Mouse (Mus musculus) kidney, postnatal 36 days (tissue): ENCODE data around the gene Atxn1.

Experiments
- DNase-seq, 2 experiments: peaks; one replicate each; pipeline ENCODE4 v3.0.0; 2021 to 2022; ENCODE audit warnings: mixed read lengths in 2 of 2

The Atxn1 gene

DNA sequence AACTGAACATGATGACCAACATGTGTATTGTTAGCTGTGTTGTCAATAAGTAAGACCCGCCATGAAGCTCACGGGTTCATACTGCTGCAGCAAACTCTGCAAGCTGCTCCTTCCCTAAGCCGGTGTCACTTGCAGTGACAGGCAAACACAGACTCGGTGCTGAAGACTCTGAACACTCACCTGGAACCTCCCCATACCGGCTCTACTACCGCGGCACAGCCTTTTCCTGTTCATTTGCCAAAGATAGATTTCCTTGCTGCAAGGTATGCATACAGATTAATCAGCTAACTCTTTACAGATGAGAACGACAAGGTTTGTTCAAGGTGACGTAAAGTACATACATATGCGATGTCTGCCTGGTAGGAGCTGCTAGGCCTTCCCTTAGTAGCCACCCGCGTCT lies 344.1 kb downstream of the Atxn1 start:
- no peak for DNase-seq

DNA sequence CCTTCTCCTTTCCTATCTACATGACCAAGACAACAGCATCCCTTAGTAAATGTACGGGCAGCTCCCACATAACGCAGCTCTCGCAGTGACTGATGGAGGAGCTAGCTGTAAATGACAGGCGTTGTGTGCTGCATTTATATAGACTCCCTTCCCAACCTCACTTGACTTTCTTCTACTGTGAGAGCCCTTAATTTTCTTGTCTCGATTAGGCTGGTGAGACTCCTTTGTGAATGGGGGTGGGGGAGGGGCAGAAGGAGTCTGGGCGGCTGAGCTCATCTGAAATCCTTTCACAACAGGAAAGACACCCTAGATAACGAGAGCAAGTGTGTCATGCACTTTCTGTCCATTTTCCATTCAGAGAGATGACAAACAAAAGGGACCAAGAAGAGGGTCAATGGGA lies 344.5 kb downstream of the Atxn1 start:
- no peak for DNase-seq

- no peak for DNase-seq
Observed at GRCm38 (mm10) chr13:45617988-45618387, 346.8 kb downstream of the Atxn1 start.

DNA sequence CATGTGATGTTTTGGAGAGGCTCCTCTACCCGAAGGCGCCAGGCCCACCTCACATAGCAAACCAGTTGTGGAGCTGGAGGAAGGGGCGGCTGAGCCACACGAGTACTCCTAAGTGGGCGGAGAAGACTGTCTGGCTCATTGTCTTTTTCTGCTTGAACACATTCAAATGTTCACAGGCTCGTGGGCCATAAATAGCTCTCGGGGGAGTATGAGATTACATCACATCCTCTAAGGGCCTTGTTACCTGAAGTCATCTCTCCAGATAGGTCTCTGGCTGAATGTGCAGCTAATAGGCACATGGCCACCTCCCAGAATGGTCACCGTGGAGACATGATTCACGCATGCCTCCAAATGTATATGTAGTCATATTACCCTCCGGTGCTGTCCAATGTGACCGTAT lies 350.0 kb downstream of the Atxn1 start:
- DNase-seq, result no peak

DNA sequence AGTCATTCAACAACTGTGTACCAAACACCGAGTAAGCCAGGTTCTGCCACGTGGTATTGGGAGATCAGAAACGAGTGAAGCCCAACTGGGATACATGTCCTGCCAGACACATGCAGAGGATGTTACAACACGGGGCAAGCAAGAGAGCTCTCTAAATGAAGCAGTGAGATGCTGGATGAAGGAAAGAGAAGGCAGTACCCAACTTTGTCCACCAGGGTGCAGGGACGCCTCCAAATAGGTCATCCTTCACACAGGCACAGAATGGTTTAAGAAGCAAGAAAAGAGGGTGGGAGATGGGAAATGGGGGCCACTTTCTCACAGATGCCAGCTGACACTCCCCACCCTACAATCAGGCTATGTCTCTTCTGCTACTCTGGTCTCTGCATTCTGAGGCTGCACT lies 351.5 kb downstream of the Atxn1 start:
- DNase-seq, result peak in 1 of 2 experiments; percentile 61

DNA sequence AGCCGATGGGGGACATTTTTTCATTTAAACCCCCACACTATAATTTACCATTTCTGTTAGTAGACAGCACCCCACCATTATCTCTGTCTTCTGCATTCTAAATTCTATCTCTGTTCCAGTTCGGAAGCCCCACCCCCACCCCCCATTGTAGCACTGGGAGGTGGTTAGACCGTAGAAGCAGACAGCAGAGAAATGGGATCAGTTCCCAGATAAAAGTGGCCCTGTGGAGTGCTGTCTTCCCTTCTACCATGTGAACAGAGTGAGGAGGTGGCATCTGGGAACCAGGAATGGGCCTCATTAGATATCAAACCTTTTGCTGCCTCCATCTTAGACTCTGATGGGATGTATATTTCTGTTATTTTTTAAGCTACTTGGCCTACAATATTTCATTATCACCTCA lies 353.3 kb downstream of the Atxn1 start:
- DNase-seq, result no peak

- DNase-seq, result no peak
Observed at GRCm38 (mm10) chr13:45609461-45609860, 355.3 kb downstream of the Atxn1 start.

DNA sequence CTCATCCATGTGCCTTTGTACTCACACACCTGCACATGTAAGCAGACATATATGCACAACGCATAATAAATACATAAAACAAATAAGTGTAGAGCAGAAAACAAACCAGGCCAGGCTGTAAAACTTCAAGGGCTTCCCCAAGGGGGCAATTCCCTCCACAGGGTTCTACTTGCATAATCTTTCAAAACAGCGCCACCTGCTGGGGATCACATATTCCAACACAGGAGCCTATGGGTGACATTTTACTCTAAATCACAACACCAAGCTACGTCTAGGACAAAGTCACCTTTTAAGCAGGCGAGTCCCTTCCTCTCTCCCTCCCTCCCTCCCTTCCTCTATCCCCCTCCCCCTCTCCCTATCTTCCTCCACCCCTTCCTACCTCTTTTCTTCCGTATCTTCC lies 356.2 kb downstream of the Atxn1 start:
- peak in 1 of 2 experiments; percentile 23 for DNase-seq

GRCm38 (mm10) chr13:45607946-45608345 lies 356.9 kb downstream of the Atxn1 start:
- no peak for DNase-seq

DNA sequence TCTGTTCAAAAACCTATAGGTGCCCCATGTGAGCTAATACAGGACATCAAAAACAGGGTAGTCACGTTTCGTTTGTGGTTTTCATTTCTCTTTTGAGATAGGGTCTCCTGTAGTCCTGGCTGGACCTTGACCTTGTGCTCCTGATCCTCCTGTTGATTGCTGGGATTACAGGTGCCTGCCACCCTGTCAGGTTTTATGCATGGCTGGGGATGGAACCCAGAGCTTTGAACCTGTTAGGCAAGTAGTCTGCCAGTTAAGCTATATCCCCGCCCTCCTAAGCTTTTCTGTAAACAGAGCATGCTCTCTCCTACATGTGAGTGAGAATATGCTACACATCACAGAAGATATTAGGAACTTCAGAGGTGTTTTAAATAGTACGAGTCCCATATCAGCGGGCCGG lies 361.2 kb downstream of the Atxn1 start:
- DNase-seq, result peak in 1 of 2 experiments; percentile 24

GRCm38 (mm10) chr13:45600443-45600842 lies 364.4 kb downstream of the Atxn1 start:
- no peak for DNase-seq

DNA sequence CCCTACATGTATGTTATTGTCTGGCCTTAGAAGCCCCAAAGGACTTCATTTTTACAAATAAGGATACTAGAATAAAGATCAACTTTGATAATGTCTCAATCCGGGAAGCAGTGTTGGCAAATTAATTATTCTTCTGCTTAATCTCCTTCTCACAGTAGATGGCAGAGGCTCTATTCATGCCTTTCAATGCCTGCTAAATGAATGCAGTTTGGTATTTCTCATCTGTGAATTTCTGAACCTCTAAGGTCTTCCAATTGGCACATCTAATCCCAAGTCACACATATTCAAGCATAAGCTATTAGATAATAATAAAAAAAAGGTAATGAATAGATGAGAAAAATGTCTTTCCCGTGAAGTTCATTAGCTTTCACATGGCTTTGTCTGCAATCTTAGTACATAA lies 365.0 kb downstream of the Atxn1 start:
- no peak for DNase-seq

GRCm38 (mm10) chr13:45595416-45595815 lies 369.4 kb downstream of the Atxn1 start:
- DNase-seq, result no peak

DNA sequence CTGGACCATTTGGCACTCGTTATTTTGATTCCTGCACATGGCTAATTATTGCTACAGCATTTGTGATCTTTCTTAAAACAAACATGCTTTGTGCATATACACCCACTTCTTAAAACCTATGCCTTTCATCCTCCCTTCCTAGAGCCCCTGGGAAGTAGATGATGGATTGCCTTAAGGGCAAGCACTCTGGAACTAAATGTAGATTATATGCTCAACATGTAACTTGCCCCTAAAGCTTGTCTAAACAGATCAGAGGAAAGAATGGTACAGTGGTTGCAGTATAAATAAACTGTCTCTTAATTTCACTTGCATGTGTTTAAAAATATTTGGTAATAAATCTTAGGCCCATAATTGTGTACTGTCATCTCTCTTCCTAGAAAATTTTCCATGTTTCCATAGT lies 370.9 kb downstream of the Atxn1 start:
- DNase-seq, result no peak

- no peak for DNase-seq
Observed at GRCm38 (mm10) chr13:45590898-45591297, 373.9 kb downstream of the Atxn1 start.

- peak in 1 of 2 experiments; percentile 30 for DNase-seq
Observed at GRCm38 (mm10) chr13:45583061-45583460, 381.7 kb downstream of the Atxn1 start.

GRCm38 (mm10) chr13:45582294-45582693 lies 382.5 kb downstream of the Atxn1 start:
- no peak for DNase-seq

DNA sequence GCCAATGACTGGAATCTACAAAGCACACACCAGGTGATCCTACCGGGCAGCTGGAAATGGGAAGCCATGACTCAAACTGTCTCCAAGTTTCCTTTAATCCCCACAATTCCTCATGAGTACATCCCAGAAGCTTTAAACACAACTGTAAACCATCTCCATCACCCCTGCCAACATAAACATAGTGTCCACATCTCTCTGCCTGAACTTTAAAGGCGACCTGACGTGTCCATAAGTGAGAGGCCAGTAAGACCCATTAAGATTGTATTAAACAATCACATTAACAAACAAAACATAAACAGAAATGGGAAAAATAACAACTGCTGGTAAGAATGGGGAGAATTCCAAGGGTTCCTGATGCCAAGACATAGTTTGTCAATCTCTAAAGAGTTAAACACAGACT lies 385.1 kb downstream of the Atxn1 start:
- no peak for DNase-seq

DNA sequence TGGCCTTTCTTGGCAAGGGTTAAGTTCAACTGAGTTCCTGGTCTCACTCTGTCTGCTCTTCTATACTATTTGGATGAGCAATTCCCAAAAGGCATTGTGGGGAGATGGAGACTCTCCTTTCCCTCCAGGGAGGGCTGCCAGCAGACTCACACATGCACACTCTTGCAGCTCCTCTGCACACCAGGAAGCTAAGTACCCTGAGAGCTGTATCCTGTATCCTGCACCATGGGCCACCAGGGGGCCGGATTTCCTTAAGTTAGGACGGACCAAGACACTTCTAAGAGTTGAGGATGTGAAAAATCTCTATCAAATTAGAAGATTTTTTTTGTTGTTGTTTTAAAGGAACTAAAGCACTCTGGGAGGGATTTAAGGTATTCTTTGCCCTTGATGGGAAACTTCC lies 387.0 kb downstream of the Atxn1 start:
- peak; percentile 81 to 85 for DNase-seq

- DNase-seq, result no peak
Observed at GRCm38 (mm10) chr13:45577366-45577765, 387.4 kb downstream of the Atxn1 start.

GRCm38 (mm10) chr13:45576185-45576584 lies 388.6 kb downstream of the Atxn1 start:
- DNase-seq, result peak; percentile 90 to 91

GRCm38 (mm10) chr13:45572768-45573167 lies 392.0 kb downstream of the Atxn1 start:
- peak; percentile 49 to 86 for DNase-seq

- DNase-seq, result peak; percentile 77 to 89
Observed at GRCm38 (mm10) chr13:45571795-45572262, 393.0 kb downstream of the Atxn1 start.

DNA sequence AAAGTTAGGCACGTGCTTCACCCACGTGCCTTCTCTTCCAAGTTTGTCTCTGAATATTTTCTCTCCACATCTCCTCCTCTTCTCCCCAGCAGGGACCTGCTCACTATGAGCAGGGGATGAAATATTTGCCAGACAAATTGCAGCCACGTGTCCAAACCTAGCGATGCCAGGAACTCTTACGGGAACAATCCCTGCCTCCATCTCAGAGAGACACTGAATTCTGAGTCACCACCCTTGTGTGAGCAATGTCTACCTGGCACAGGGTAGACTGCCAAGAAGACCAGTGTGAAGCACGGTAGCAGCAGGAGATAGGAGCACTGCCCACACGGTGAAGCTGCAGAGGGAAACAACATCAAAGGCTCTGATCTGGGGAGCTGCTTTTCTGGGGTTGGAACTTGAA lies 394.9 kb downstream of the Atxn1 start:
- DNase-seq, result no peak

GRCm38 (mm10) chr13:45564946-45565345 lies 399.9 kb downstream of the Atxn1 start:
- no peak for DNase-seq

- DNase-seq, result no peak
Observed at GRCm38 (mm10) chr13:45562011-45562410, 402.8 kb downstream of the Atxn1 start.
